Mouse (Mus musculus) right cerebral cortex, postnatal 36 days (tissue): ENCODE results near the gene Nup160.

Experiments
- DNase-seq, 2 experiments: peaks; one replicate each; pipeline ENCODE4 v3.0.0; 2022; ENCODE audit warnings: low spot score in 2 of 2, mixed read lengths in 1 of 2

Gene Nup160

DNA sequence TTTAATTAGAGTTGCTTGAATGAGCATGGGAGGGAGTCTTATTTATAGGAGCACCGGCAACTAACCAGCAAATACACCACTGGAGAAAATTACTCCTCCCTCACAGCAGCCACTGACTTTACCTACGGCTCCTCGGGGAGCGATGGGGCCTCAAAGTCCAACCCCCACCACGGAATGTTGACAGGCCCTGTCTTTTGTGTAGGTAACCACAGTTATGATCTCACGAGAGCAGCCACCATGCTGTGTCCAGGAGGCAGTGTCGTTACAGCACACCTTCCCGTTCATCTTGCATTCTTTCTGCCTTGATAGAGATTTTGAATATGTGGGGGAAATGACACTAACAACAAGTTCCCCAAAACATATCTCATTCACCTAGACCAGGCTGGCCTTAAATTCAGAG, at the start of gene Nup160:
TSS of gene Nup160 (plus strand) at position 209 of the 400 bp plus-strand sequence.
- DNase-seq, result no peak

DNA sequence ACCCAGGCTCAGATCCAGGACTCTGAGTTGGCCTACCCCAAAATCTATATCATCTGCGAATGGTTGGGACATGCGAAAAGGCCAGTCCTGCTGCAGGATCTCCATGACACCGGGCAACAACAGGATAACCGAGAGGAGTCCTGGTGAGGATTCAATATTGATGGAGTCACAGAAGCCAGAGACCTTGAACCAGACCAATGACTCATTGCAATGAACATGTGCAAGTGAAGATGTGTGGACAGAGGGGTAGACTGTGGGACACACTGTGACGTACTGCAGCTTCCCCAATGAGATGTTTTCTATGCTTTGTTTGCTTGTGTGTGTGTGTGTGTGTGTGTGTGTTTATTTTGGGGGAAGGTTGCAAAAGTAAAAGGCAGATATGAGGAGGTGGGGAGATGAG, 48.8 kb upstream of the Nup160 start:
- no peak for DNase-seq

DNA sequence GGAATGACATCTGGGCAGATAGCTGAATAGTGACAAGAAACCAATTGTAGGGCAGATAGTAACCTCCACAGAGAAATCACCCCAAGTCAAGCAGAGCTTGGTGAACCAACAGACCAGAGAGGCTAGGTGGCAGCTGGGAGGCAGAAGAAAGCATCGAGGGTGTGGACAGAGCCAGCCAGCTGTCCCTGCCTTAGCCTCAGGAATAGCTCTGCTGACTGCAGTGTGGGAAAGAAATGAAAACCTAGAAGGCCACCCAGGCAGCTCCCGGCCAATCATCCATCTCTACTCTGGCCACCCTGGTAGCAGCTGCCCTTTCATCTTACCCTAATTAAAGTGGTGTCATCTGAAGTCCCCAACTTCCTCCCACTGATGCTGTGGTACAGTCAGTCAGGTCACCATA, 47.5 kb upstream of the Nup160 start:
- no peak for DNase-seq

DNA sequence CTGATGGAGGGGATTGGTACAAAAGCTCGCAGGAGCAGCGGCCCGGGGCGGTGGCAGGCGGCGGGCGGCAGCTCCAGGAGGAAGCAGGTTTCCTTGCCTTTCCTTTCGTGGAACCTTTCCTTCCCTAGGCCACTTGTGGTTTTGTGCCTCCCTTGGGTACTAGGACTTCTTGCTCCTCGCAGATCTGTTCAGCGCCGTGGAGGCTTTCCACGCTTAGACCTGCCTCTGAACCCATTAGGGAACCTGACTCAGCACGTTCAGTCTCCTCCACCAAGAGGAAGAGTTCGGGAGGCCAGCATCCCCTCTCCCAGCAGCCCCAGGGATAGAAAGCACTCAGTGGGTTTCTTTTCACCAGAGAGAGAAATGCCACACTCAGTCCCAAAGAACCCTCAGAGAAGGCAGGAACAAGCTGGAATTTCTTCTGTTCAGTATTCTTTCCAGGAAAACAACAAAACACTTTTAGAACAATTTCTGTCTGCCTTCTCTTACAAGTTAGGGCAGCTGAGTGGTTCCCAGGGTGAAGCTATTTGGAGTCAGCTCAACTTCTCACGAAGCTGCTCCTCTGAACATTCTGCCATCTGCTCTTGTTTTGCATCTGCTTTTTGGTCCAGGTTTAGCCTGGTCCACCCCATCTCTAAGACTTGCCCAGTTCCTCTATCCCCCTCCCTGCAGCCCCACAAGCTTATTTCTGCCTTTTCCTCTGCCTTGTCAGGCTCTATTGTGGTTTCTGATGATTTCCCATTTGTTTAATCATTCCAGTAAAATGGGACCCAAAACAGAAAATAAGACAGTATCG, 44.9 kb upstream of the Nup160 start:
- DNase-seq, result no peak

DNA sequence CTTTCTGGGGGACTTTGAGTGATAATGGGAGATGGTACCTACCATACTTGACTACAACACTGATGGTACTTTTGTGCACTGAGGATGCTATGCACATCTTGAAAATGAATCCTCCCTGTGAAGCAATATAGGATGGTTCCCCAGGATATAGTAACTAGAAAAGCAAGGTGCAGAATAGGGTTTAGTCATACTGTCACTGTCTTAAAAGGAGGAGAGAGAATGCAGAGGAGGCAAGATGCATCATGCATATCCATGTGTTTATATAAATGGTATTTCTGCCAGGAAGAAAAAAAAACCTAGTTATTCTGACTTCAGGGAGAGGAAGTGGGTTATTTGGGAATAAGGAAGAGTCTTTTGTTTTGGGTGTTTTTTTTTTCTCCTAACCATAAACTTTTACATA, 42.3 kb upstream of the Nup160 start:
- no peak for DNase-seq

DNA sequence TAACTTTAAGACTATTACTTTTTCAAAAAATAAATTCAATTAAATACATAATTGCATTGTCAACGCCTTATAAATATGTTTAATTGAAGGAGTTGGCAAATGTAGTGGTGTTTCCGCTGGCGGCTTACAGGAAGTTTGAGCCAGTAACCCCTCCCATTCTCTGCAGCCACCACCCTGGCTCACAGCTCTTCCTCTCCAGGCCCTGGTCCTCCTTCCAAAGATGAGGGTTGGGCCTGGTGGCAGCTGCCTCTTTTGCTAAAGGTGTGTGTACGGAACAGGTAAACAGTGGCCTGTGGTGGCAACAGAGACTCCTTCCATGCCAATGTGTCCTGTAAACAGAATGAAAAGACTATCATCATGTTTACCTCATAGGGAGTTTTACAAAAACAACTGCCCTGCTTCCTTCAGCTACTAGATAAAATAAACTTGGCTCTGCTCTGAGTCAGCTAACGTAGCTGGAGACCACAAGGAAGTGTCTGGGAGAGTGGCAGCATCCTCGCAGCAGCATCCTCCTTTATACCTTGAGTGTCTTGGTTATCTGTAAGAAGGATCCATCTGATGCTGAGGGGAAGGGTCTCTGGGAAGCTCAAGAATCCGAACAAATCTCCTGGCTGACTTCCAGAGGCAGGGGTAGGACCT, 41.8 kb upstream of the Nup160 start:
- DNase-seq, result no peak

DNA sequence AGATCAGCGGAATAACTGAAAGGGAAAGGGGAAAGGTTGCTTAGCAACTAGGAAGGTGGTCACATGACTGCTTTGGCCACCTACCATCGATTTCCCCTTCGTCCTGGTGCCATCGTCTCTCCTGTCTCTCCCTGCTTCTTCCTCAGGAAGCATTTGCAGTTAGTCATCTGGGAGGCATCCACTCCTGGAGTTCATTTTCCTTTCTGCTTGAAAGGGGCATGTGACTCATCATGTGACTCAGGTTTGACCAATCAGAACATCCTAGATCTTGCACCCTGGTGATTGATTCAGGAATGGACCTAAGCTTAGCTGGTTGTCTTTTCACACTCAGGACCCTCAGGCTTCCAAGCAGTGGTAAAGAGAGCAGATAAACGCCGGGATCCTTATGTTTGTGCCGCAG, 40.2 kb upstream of the Nup160 start:
- DNase-seq, result no peak

DNA sequence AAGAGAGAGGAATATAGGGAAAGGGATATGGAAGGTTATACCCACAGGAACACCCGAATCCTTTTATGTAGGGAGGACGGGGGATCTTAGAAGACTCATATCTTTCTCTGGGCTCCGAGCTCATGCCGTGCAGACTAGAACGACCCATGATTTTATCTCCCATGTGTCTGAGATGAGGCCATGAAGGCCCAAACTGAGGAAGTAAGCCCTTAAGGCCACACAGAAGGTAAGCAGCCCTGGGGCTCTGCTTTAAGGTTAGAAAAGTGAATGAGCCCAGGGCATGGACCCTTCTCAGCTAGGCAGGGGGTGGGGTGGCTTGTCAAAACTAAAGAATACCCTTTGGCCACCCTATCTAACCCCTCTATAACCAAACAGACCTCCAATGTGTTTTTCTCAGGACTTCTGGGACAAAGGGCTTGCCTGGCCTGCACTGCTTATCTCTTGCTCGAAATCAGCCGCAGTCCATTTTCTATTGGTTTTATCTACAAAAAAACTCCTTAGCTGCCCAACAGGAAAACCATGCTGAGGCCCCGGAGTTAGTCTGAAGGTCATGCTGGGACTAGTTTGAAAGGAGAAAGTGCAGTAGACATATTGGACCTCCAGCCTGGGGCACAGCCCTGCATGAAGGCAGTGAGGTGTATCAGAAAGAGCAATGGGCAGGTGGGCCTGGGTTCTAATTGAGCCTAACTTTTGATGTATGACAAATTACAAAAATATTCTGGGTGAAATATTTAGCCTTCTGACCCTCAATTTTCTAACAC, 37.8 kb upstream of the Nup160 start:
- DNase-seq, result no peak

DNA sequence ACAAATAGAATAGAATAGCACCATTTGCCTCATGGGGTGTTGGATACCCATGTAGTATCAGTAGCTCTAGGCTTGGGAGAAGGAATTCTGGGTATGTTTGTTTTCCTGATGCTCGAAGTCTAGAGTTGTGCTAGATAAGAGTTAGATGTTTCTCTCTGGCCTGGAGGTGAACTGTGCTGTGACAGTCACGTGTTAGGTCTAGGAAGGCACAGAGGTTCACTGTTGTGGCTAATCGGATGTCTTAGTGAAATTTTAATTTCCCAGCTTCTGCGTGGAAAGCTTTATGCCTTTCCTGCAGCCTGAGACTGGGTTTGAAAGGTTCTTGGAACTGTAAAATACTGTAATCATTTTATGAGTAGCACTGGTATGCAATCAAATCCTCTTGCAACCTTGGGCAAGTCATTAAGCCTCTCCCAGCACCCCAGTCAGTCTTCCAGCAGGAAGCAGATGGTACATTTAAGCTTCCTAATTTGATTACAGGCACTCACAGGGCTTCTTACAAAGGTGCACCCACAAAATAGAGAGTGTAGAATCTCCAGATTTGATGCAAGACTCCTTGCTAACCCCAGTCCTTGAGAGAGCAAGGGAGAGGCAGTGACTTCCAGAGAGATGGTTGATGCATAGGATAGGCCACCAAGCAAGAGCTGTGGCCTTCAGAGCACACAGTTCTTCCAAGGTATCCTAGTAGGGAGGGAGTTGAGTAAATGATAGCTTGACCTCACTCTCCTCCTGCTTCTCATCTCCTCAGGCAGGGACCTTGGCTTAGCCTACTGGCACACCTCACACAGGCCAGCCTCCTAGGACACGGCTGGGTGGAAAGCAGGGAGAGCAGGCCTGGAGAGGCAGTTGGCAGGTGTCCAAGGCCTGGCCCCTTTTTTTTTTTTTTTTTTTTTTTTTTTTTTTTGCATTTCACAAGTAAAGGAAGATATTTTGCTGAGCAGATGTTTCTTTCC, 37.0 kb upstream of the Nup160 start:
- no peak for DNase-seq

DNA sequence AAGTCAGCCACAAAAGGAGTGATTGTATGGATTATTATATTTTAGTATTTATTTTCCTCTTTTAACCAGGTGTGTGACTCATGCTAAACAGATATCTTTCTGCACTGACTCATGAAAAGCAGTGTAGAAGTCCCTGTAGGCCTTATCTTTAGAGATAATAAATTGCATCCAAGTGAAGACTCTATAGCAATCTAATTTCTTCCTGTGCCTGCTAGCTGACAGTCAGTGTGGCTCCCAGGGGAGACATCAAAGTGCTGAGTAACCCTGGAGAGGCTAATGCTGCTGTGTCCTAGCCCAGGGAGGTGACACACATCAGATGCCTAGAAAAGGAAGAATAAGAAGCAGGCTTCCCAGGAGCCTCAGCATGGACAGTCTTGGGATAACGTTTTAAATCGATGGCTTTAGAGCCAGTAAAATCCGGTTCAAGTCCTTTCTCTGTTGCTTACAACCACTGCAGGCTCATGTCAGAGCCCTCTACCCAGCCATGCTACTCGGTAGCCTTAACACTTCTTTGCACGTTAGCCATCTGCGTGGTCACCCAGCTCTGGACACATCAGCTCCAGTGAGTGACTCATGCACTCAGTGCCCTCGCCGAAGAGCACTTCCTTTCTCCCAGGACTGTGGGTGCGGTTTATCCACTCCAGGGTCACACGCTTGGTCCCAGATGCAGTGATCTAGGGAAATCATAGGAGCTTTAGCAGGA, 35.9 kb upstream of the Nup160 start:
- no peak for DNase-seq

DNA sequence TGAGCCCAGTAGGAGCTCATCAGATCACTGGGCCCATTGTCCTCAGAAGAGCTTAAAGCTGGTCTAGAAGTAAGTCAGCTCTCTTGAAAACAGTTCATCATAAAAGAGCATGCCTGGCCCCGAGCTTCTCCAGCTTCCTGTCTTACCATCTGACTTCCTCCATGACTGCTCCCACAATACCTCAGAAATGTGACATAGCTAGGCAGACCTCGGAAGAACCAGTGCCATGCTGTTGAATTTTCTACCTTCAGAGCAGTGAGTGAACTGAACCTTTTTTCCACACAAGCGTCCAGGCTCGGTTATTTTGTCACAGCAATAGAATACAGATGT, 35.3 kb upstream of the Nup160 start:
- no peak for DNase-seq

DNA sequence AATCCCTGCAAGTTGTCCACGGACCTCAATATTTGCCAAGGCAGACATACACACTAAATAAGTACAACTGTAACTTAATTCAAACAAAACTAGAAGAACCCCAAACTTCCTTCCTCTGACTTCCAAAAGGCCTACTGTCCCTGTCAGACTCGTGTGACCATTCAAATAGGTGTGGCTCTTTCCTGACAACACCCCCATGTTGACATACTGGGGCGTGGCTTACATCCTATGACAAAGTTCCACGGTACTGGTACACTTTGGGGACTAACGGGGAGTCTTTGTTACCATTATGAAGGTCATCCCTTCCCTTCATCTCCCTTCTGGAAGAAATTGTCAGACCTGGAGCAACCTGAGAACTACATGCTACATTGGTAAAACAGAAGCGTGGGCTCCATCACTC, 29.9 kb upstream of the Nup160 start:
- no peak for DNase-seq

DNA sequence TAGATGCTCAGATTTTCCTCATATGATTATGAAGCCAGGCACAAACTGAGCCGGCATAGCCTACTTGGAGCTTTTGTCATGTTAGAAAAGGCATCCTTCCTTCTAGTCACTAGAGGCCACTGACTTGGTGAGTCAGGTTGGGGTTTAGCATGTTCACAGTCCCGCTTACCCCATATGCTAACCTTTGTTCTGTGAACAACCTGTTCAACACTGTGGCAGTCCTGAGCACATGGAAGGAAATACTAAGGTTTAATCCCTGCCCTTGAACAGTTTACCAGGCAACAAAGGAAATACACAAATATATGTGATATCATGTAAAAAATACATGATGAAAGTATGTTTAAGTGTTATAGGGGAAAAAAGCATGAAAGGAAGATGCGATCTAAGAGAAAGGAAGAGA, 27.6 kb upstream of the Nup160 start:
- DNase-seq, result no peak

DNA sequence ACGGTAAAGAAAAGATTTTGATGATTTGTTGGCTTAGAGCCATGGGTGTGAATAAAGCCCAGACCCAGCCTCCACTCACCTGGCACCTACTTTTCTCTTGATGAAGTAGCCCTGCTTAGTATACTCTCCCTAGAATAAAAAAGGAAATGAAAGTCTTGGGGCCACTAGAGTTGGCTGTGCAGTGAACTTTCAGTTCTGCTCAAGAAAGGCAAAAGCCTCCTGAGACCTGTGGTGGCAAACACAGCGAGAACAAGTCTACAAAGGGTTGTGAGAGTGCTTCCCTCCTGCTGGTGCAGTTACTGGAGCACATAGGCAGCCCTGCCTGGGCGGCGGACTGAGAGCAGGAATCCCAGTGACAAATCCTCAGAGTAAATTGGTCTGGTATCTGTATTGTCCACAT, 27.1 kb upstream of the Nup160 start:
- no peak for DNase-seq

DNA sequence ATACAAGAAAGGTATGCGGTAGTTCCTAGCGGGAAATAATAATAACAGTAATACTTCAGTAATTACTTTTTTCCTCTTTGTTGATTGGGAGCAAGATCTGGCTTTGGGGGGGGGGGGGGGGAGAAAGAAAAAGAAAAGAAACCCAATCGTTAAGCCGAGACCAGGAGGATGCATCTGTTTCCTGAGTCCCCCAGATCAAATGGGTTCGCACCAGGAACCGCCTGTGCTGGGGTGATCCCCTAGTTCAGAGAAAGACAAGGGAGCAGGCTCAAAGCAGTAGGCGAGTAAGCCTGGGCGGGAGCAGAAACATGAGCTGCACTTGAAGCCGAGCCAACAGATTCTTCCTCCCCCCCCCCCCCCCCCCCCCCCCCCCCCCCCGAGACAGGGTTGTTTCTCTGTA, 24.9 kb upstream of the Nup160 start:
- no peak for DNase-seq

DNA sequence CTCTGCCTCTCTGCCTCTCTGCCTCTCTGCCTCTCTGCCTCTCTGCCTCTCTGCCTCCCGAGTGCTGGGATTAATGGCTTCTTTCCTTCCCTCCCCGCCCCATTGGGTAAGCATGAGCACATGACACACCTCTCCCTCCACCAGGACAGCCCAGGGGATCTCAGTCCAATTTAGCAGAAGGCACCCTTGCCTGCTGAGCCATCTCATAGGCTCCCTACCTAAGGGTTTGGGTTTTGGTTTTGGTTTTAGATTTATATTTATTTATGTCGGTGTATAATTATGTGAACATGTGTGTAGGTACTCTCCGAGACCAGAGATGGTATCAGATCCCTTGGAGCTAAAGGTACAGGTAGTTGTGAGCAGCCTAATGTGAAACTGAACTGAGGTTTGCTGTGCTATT, 24.0 kb upstream of the Nup160 start:
- no peak for DNase-seq

DNA sequence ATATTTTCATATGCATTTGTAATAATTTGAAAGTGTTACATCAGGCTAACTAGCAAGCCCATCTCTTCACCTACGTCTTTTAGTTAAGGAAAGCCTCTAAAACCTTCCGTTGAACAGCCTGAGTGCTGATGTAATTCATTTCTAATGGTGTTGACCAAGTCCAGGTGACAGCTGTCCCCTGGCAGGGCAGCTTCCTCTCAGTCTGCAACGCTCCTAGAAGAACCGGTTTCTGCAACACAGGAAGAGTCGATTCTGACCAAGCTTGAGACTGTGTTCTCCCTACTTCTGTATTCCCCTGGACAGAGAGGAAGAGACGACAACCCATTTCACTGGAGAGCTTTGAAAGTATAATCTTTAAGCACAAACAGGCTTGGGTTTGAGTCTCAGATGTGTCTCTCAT, 21.6 kb upstream of the Nup160 start:
- no peak for DNase-seq

DNA sequence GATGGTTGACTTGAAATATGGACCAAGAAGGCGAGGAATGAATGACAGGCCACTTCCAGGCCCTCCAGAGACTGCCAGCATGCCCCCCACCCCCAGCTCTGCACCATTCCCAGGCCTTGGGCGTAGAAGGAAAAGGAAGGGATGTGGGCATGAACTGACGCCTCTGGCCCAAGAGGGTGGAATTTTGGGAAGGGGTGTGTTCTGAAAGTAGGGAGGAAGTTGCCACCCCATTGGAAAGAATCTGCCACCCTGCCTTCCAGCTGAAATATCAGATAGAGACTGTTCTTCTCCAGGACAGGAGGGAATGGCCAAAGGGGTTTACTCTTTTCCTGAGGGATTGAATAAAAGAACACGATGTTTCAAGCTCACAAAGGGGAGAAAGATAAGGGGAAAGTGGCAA, 18.4 kb upstream of the Nup160 start:
- no peak for DNase-seq

DNA sequence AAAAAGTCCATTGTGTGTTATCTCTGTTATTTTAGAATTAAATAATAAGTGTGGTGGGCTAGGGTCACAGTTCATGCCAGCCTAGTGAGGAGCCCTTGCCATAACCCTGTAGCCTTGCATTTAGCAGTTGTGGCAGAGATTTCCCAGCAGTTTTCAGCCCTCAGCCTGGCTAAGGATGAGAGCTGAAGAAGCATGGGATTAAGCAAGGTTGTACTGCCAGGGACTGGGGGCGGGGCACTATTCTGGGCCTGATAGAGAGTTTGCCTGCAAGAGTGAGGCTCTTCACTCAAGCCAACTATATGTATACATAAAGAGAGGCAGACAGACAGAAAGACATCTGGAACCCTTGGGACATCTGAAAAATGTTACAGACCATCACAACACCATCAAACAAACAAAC, 18.0 kb upstream of the Nup160 start:
- no peak for DNase-seq

DNA sequence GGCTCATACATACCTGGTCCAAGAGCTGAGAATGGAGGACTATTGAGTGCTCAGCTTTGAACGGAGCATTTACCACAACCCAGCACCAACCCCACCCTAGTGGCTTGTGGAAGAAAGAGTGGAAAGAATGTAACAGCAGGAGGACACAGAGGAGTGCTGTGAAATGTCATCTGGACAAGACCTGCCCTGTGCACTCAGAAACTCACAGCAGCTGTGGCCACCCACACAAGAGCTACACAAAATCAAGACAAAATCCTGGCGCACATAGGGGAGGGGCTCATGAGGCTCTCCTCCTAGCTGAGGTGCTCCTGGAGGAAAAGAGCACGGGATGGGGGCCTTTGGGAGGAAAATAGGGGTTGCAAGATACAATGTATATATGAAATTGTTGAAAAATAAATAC, 17.4 kb upstream of the Nup160 start:
- DNase-seq, result no peak

DNA sequence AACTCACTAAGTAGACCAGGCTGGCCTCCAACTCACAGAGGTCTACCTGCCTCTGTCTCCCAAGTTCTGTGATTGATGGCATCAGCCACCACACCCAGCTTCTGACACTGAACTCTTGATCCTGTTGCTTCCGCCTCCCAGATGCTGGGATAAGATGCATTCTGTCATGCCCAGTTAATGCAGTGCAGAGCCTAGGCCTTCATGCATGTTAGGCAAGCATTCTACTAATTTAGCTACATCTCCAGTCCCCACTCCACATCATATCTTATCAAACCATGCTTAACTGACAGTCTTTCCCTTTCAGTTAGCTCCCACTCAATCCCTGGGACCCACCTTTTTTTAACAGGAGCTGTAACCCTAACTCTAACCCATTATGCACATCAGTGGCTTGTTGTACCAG, 16.1 kb upstream of the Nup160 start:
- no peak for DNase-seq
